Mouse (Mus musculus): ENCODE data around the gene Gpr55. TPM values are rescaled to one million over a fixed set of nuclear protein-coding genes. Genes with fewer than 3 reads are reported as not detected.

Gene Gpr55
- polyA plus RNA-seq, 1 experiment = not detected

DNA sequence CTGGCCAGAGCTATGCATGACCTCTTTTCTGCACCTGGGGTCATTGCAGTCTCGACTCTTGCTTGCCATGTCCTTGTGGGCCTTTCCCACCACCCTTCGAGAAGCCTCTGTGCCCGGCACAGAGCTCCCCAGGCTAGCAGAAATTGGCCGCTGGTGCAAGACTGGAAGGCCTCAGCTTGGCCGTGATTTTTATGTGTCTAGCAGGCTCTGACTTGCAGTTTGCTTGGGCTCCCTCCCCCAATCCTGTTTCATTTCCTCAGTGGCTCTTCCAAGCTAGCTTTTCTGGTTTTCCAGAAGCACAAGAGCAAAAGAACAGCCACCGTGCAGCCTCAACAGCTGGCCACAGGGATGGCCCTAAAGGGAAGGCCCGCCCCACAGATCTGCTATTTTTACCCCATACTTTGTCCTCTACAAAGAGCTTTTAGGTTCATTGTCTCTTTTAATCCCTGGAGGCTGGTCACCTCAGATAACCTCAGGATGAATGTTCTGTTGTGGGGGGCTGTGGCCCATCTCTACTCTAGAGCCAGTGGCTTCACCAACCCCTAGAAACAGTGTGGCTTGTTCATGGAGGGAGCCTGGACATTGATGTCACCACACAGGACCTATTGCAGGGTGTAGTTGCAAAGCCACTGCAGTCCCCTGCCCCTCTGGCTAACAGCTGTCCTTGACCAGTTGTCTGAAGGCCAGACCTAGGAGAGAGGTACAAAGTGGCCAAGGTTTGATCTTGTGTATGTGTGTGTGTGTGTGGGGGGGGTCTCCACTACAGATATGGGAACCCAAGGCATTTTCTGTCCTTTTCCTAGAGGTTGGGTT lies 60.1 kb downstream of the Gpr55 start:
- Histone ChIP-seq H3K27me3 (ENCODE audit: control insufficient read depth, insufficient read depth, insufficient read length) (no peaks in the 10 kb centered on the region), H3ac (ENCODE audit: control insufficient read depth, insufficient read length, low read depth) (no peak overlapping the region), H3K79me3 (ENCODE audit: low read depth) (peaks cover 1% of the 10 kb centered on the region), H3K36me3 (ENCODE audit: control insufficient read depth, insufficient read depth) (peaks cover 10% of the 10 kb centered on the region), H3K79me2 (ENCODE audit: control insufficient read depth, insufficient read depth) (peaks cover under 1% of the 10 kb centered on the region), H3K4me3 (ENCODE audit: insufficient read depth, poor library complexity, severe bottlenecking) (no peak overlapping the region)
- no peak for TF ChIP-seq MYOG (IDR thresholded peaks at IDR 0.05; ENCODE audit: control insufficient read depth, extremely low read depth, insufficient read length)

DNA sequence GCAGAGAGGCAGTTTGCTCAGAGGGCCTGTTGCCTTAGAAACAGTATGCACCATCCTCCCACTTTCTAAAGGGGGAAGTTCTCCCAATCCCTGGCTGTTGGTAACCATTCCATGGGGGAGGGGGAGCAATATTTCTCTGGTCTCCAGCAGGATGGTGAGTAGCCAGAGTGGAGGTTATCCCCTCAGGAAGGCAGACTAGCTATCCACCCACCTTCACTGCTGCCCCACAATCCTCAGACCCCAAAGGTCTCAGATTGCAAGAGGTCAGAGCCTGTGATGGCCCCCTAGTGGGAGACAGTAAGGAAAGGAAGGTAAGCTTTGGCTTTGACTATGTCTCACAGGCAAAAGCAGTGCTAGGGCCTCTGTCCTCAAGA lies 61.4 kb downstream of the Gpr55 start:
- Histone ChIP-seq H3ac (ENCODE audit: control insufficient read depth, insufficient read length, low read depth) (no peak overlapping the region), H3K27me3 (ENCODE audit: control insufficient read depth, insufficient read depth, insufficient read length) (no peaks in the 10 kb centered on the region), H3K4me3 (ENCODE audit: insufficient read depth, poor library complexity, severe bottlenecking) (no peak overlapping the region), H3K79me2 (ENCODE audit: control insufficient read depth, insufficient read depth) (peaks cover 11% of the 10 kb centered on the region), H3K36me3 (ENCODE audit: control insufficient read depth, insufficient read depth) (no peaks in the 10 kb centered on the region), H3K79me3 (ENCODE audit: low read depth) (peaks cover 1% of the 10 kb centered on the region)
- TF ChIP-seq USF1 (IDR thresholded peaks at IDR 0.05; ENCODE audit: low read depth) (no peak), MYOG (IDR thresholded peaks at IDR 0.05; ENCODE audit: control insufficient read depth, extremely low read depth, insufficient read length) (no peak), MYOD1 (IDR thresholded peaks at IDR 0.05; ENCODE audit: control insufficient read depth, insufficient read length, low read depth) (no peak), CTCF (IDR thresholded peaks at IDR 0.05; ENCODE audit: control insufficient read depth, insufficient read depth, insufficient read length) (no peak), CEBPB (IDR thresholded peaks at IDR 0.05; ENCODE audit: low read depth) (no peak), FOSL1 (IDR thresholded peaks at IDR 0.05; ENCODE audit: insufficient read depth, low read length, poor library complexity, severe bottlenecking) (no peak), MAX (IDR thresholded peaks at IDR 0.05) (no peak)

DNA sequence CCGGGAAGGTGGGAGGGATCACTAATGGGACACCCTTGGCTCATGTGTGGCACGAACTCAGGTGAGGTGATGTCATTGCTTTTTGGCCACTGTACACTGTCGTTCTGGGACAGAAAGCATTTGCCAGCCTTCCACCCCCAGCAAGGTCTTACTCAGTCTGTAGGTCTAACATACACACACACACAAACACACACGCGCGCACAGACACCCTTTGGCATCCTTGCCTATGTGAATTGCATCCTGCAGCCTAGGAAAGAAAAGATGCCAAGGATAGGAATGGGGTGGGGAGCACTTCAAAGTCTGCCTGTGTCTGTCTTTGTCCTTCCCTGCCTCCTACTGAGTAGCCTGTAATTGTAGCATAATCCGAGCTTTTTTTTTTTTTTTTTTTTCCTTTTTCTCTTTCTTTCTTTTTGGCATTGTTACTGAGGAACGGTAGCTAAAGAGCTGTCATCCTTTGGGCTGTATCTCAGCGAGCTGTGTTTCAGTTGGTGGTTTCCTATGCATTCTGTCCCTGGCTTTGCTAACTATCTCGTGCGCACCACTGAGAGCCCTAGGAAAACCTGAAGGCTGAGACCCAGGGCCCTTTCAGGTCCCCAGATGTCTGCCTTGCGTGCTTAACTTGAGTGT lies 61.9 kb downstream of the Gpr55 start:
- TF ChIP-seq MYOD1 (IDR thresholded peaks at IDR 0.05; ENCODE audit: control insufficient read depth, insufficient read length, low read depth) = no peak
- no peak for TF ChIP-seq CEBPB (IDR thresholded peaks at IDR 0.05; ENCODE audit: low read depth)
- TF ChIP-seq FOSL1 (IDR thresholded peaks at IDR 0.05; ENCODE audit: insufficient read depth, low read length, poor library complexity, severe bottlenecking) = no peak
- TF ChIP-seq MAX (IDR thresholded peaks at IDR 0.05) = no peak
- no peak for TF ChIP-seq MYOG (IDR thresholded peaks at IDR 0.05; ENCODE audit: control insufficient read depth, extremely low read depth, insufficient read length)
- no peak for TF ChIP-seq USF1 (IDR thresholded peaks at IDR 0.05; ENCODE audit: low read depth)
- no peak for TF ChIP-seq CTCF (IDR thresholded peaks at IDR 0.05; ENCODE audit: control insufficient read depth, insufficient read depth, insufficient read length)
- Histone ChIP-seq H3ac (ENCODE audit: control insufficient read depth, insufficient read length, low read depth) (no peak overlapping the region), H3K79me3 (ENCODE audit: low read depth) (peaks cover 1% of the 10 kb centered on the region), H3K79me2 (ENCODE audit: control insufficient read depth, insufficient read depth) (peaks cover 11% of the 10 kb centered on the region), H3K4me3 (ENCODE audit: insufficient read depth, poor library complexity, severe bottlenecking) (no peak overlapping the region), H3K27me3 (ENCODE audit: control insufficient read depth, insufficient read depth, insufficient read length) (no peaks in the 10 kb centered on the region), H3K36me3 (ENCODE audit: control insufficient read depth, insufficient read depth) (no peaks in the 10 kb centered on the region)

DNA sequence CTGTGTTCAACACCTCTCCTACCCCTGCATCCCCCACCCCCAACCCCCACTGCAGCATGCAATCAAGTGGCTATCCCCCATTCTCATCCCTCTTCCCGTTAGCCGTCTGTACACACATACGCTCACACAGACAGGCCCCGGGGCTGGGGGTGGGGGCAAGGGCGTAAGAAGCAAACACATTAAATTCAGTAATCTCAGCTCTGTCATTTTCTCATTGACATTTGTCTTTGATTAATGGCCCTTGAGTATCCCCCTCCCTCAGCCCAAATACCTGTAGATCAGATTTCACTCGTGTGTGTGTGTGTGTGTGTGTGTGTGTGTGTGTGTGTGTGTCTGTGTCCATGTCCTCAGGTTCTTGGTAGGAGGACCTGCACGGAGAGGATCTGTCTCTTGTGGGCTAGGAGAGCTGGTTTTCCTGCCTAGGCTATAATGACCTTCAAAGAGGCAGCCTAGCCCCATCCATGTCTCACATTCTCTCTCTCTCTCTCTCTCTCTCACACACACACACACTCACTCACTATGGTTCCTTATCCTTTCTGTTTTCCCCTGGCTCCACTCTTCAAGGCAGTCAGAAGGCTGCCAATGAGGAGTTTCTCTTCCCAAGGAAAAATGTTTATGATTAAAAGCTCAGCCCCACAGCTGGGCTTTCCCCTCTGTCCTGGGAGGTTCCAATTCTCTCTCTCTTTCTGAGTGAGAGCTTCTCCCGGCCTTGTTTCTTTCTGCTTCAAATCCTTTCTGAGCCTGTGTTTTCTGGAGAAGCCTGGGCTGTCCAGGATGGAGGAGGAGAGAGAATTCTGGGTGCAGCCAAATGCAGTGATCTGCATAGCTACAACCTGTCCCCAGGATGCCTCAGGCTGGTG lies 62.7 kb downstream of the Gpr55 start:
- H3K36me3 ChIP-seq (ENCODE audit: control insufficient read depth, insufficient read depth) = no peaks in the 10 kb centered on the region
- H3K27me3 ChIP-seq (ENCODE audit: control insufficient read depth, insufficient read depth, insufficient read length) = no peaks in the 10 kb centered on the region
- no peak for TF ChIP-seq MAX (IDR thresholded peaks at IDR 0.05)
- TF ChIP-seq USF1 (IDR thresholded peaks at IDR 0.05; ENCODE audit: low read depth) = no peak
- no peak overlapping the region for H3ac ChIP-seq (ENCODE audit: control insufficient read depth, insufficient read length, low read depth)
- peaks cover 1% of the 10 kb centered on the region for H3K79me3 ChIP-seq (ENCODE audit: low read depth)
- H3K4me3 ChIP-seq (ENCODE audit: insufficient read depth, poor library complexity, severe bottlenecking) = no peak overlapping the region
- peaks cover 11% of the 10 kb centered on the region for H3K79me2 ChIP-seq (ENCODE audit: control insufficient read depth, insufficient read depth)

DNA sequence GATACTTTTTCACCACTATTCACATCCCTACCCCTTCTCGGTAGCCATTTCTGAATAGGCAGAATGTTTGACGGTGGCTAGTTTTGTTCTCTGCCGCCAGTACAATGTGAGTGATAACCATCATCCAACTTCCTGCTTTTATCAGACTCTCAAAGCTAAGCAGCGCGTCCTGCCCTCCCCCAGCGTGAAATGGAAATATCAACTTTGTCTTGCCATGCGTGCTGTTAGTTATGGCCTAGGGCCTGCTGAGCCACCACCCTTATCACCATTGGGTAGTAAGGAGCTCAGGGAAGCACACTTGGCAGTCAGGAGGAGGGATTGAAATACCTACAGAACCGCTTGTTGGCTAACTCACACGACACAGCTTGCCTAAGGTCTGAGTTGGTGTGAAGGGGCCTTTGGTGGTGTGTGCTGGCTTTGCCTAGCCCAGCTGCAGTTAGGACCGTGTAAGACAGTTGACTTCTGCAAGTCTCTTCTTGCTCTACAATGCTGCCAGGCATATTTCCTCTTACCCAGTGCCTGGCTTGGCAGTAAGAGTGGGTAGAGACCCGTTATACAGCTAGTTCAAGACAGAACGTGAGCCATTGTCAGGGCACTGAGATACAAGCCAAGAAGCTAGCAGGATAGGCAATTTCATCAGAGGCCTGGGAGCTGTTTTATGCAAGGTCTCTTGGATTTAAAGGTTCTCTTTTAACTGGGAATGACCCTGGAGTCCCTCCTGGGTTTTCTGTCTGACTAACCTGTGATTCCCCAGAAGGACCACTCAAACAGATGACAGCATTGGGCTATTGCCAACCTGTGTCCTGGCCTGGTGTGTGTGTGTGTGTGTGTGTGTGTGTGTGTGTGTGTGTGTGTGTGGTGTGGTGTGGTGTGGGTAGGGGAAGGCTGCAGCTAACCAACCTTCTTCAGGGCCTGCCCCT lies 63.8 kb downstream of the Gpr55 start:
- Histone ChIP-seq H3K79me2 (ENCODE audit: control insufficient read depth, insufficient read depth) (peaks cover 11% of the 10 kb centered on the region), H3K4me3 (ENCODE audit: insufficient read depth, poor library complexity, severe bottlenecking) (no peak overlapping the region), H3K36me3 (ENCODE audit: control insufficient read depth, insufficient read depth) (no peaks in the 10 kb centered on the region), H3ac (ENCODE audit: control insufficient read depth, insufficient read length, low read depth) (no peak overlapping the region), H3K79me3 (ENCODE audit: low read depth) (peaks cover 1% of the 10 kb centered on the region), H3K27me3 (ENCODE audit: control insufficient read depth, insufficient read depth, insufficient read length) (no peaks in the 10 kb centered on the region)
- TF ChIP-seq MYOG (IDR thresholded peaks at IDR 0.05; ENCODE audit: control insufficient read depth, extremely low read depth, insufficient read length) (no peak), CTCF (IDR thresholded peaks at IDR 0.05; ENCODE audit: control insufficient read depth, insufficient read depth, insufficient read length) (no peak), MYOD1 (IDR thresholded peaks at IDR 0.05; ENCODE audit: control insufficient read depth, insufficient read length, low read depth) (no peak), USF1 (IDR thresholded peaks at IDR 0.05; ENCODE audit: low read depth) (no peak), FOSL1 (IDR thresholded peaks at IDR 0.05; ENCODE audit: insufficient read depth, low read length, poor library complexity, severe bottlenecking) (no peak), MAX (IDR thresholded peaks at IDR 0.05) (no peak)

All from C2C12 (cell line).